Mouse (Mus musculus) midbrain, postnatal 0 days (tissue): Measurements from ENCODE around the gene Cpne4. TPM values are rescaled to one million over a fixed set of nuclear protein-coding genes. Genes with fewer than 3 reads are reported as not detected.

Experiments used
- ATAC-seq: fragments of 200-750 bp; cut with Nextera tagmentation; 2 replicates; pipeline ENCODE4 v1.8.0; 2017; ENCODE audit warnings: moderate number of reproducible peaks, mild to moderate bottlenecking, moderate TSS enrichment, moderate library complexity; ENCODE audit not compliant: low FRiP score
- DNase-seq: peaks from one replicate; pipeline ENCODE4 v3.0.0-alpha.2; 2015; ENCODE audit warnings: low spot score
- H3K27ac ChIP-seq: fragments of 300-500 bp; sonication (generic); 2 replicates; pipeline ENCODE4 v1.5.1; 2014; ENCODE audit warnings: low read depth, mild to moderate bottlenecking, low read length, mixed read lengths
- H3K27me3 ChIP-seq: fragments of 300-500 bp; sonication (generic); 2 replicates; pipeline ENCODE4 v1.6.1; 2014; ENCODE audit warnings: low read length, control low read depth, mixed read lengths; ENCODE audit not compliant: insufficient read depth
- H3K36me3 ChIP-seq: fragments of 300-500 bp; sonication (generic); 2 replicates; pipeline ENCODE4 v1.6.1; 2014; ENCODE audit warnings: low read length, control low read depth, mixed read lengths; ENCODE audit not compliant: insufficient read depth
- H3K4me1 ChIP-seq: fragments of 300-500 bp; sonication (generic); 2 replicates; pipeline ENCODE4 v1.6.1; 2014; ENCODE audit warnings: mild to moderate bottlenecking, control low read depth, antibody characterized with exemption, low read length, mixed read lengths; ENCODE audit not compliant: insufficient read depth
- H3K4me2 ChIP-seq: fragments of 300-500 bp; sonication (generic); 2 replicates; pipeline ENCODE4 v1.6.1; 2014; ENCODE audit warnings: low read depth, mild to moderate bottlenecking, low read length, mixed read lengths; ENCODE audit not compliant: poor library complexity, severe bottlenecking
- H3K4me3 ChIP-seq: fragments of 300-500 bp; sonication (generic); 2 replicates; pipeline ENCODE4 v1.5.1; 2014; ENCODE audit warnings: low read depth, mild to moderate bottlenecking, low read length, moderate library complexity
- H3K9ac ChIP-seq: fragments of 300-500 bp; sonication (generic); replicated peaks from 2 replicates; pipeline ENCODE4 v1.6.1; 2014; ENCODE audit warnings: mild to moderate bottlenecking, low read length, moderate library complexity, mixed read lengths; ENCODE audit not compliant: poor library complexity, severe bottlenecking
- H3K9me3 ChIP-seq: fragments of 300-500 bp; sonication (generic); 2 replicates; pipeline ENCODE4 v1.6.1; 2016; ENCODE audit warnings: low read length, control low read depth
- CTCF ChIP-seq: IDR thresholded peaks from 2 replicates; pipeline ENCODE4 v1.5.1; 2016; ENCODE audit warnings: antibody characterized with exemption, mild to moderate bottlenecking
- WGBS: fragments of 180-500 bp; shearing (Covaris S2); extraction: QIAGEN DNeasy Blood & Tissue Kit; methylation state at CpG from one replicate; pipeline ENCODE4 v1.1.7; 2014; 5-methylcytosine and 5-hydroxymethylcytosine counted together
- polyA plus RNA-seq: library from polyadenylated mRNA; unstranded; fragments of >200 nt; fragmentation: Nextera tagmentation; extraction: Ambion mirVana; gene quantifications from 2 replicates; pipeline ENCODE4 v1.2.1, GENCODE M21; 2015
- total RNA-seq: library from RNA; depleted of rRNA; stranded (reverse); fragments of >200 nt; gene quantifications from 2 replicates; pipeline ENCODE4 v1.2.3, GENCODE M21; 2014

Cpne4 gene
- total and polyA plus RNA-seq, 2 experiments from 2014 or later, result 25.5 to 38.3 TPM

- Histone ChIP-seq H3K27ac (no peak overlapping the region), H3K27me3 (no peaks in the 10 kb centered on the region), H3K9me3 (no peaks in the 10 kb centered on the region), H3K4me1 (no peaks in the 10 kb centered on the region), H3K9ac (no peak overlapping the region), H3K4me2 (no peak overlapping the region), H3K36me3 (no peaks in the 10 kb centered on the region), H3K4me3 (no peak overlapping the region)
- WGBS, result 64% methylated on average over 3 of the region's 3 CpGs
- ATAC-seq (no peak), DNase-seq (no peak)
- no peak for TF ChIP-seq CTCF
Measured at GRCm38 (mm10) chr9:104828646-104829045, 281.6 kb downstream of the Cpne4 start.

DNA sequence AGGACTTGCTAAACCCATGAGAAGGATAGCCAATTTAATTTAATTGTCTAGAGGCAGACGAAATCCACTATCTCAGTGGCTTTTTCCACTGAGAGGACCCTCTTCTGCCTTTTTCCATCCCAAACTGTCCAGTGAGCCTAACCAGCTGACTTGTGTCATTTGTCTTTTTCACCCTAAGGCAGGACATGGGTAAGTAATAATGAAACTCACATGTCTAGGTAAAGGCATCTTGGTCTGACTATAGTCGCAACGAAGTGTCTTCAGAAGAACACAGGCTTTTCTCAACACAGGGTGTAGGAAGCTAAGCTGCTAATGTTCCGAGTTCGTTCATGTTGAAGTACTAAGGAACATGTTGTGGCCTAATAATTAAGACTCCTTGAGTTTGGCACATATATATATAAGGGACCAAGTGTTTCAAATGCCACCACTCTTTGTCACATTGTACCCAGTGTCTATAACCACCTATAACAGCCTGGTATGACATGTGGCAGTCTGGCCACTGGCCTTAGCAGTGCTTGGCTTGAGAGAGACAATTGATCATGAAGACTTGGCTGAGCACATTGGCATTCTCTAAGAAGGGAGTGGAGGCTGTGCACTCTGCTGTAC is 286.0 kb downstream of the Cpne4 start:
- TF ChIP-seq CTCF, result no peak
- no peak for ATAC-seq
- Histone ChIP-seq H3K4me2 (no peak overlapping the region), H3K27ac (no peak overlapping the region), H3K9me3 (no peaks in the 10 kb centered on the region), H3K4me3 (no peak overlapping the region), H3K9ac (no peak overlapping the region), H3K27me3 (no peaks in the 10 kb centered on the region), H3K36me3 (no peaks in the 10 kb centered on the region), H3K4me1 (no peaks in the 10 kb centered on the region)
- WGBS, result 88% methylated on average over 5 of the region's 5 CpGs
- no peak for DNase-seq

DNA sequence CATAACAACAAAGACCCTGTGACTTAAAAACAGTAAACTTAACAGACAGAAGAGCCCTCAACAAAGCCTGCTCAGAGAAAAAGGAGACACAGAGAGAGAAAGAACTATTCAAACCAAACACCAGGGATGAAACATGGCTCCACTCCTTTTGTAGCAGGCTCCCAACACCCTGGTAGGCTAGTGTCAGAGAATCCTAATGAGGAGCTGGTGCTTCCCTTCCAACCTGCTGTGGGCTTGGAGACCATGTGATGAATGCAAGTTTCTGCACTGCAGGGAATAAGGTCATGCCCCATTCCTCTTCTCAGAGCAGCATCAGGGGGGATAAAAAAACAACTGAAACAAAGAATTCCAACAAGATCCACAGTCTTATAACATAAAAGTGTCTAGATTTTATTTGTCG is 290.8 kb downstream of the Cpne4 start:
- DNase-seq, result no peak
- H3K27me3 ChIP-seq, result no peaks in the 10 kb centered on the region
- H3K36me3 ChIP-seq, result no peaks in the 10 kb centered on the region
- no peak overlapping the region for H3K4me3 ChIP-seq
- no peaks in the 10 kb centered on the region for H3K4me1 ChIP-seq
- TF ChIP-seq CTCF, result no peak
- no peak for ATAC-seq
- WGBS, result 32% methylated on average over 1 of the region's 1 CpGs
- H3K27ac ChIP-seq, result no peak overlapping the region
- no peak overlapping the region for H3K4me2 ChIP-seq
- H3K9me3 ChIP-seq, result no peaks in the 10 kb centered on the region
- no peak overlapping the region for H3K9ac ChIP-seq

DNA sequence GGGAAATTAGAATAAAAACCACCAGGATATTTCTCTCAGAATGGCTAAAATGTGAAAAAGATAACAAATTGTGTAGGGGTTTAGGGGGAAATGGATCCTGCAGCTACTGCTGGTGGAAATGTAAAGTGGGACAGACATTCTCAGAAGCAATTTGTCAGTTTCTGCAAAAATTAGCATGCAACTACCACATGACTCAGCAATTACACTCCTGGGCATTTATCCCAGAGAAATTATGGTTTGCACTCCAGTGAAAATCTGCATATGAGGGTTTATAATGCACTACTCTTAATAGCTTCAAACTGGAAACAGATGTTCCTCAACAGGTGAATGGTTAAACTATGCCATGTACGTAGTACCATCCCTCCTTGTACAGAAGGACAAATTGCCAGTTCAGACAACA is 294.2 kb downstream of the Cpne4 start:
- ATAC-seq (no peak), DNase-seq (peak; percentile 28)
- Histone ChIP-seq H3K27me3 (no peaks in the 10 kb centered on the region), H3K36me3 (no peaks in the 10 kb centered on the region), H3K4me2 (no peak overlapping the region), H3K9ac (no peak overlapping the region), H3K4me1 (no peaks in the 10 kb centered on the region), H3K27ac (no peak overlapping the region), H3K9me3 (no peaks in the 10 kb centered on the region), H3K4me3 (no peak overlapping the region)
- 71% methylated on average over 1 of the region's 1 CpGs for WGBS
- TF ChIP-seq CTCF, result no peak

DNA sequence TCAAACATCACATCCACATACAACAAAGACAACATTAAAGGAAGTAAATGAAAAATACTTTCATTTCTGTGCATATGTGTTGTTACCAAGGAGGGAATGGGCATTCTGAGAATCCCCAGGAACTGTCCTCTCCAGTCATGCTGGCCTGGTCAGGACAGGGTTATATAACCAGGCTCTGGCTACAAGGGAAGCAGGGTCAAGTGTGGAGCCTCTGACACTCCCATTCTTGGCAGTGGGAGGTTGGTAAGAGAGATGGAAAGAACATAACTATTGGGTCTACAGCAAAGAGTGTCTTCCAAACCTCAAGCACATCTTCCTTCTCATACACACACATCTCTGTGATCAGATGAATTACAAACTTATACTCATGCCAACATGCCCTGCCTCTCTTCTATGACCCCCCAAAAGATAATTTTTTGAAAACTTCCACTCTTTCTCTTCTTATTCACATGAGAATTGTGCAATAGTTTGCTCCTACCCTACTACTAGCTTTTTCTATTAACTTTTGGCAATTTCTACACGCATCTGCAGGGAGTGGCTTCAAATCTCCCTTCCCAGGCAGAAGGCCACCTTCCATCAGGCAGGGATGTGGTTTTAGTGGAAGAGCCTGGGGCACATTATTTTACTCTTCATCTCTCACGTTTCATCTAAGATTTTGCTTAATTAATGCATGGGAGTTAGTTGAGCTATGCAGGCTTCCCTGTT is 298.3 kb downstream of the Cpne4 start:
- WGBS, result 54% methylated on average over 2 of the region's 2 CpGs
- Histone ChIP-seq H3K27ac (no peak overlapping the region), H3K9ac (no peak overlapping the region), H3K27me3 (no peaks in the 10 kb centered on the region), H3K9me3 (no peaks in the 10 kb centered on the region), H3K4me2 (no peak overlapping the region), H3K4me3 (no peak overlapping the region), H3K4me1 (no peaks in the 10 kb centered on the region), H3K36me3 (no peaks in the 10 kb centered on the region)
- no peak for DNase-seq
- no peak for ATAC-seq
- TF ChIP-seq CTCF, result no peak

GRCm38 (mm10) chr9:104853701-104854100 is 306.6 kb downstream of the Cpne4 start:
- peak; percentile 30 for DNase-seq
- WGBS, result 77% methylated on average over 3 of the region's 3 CpGs
- TF ChIP-seq CTCF, result no peak

More at GRCm38 (mm10) chr9:104853701-104854100, 306.6 kb downstream of the Cpne4 start:
- Histone ChIP-seq H3K27ac (no peak overlapping the region), H3K9ac (no peak overlapping the region), H3K4me1 (no peaks in the 10 kb centered on the region), H3K4me2 (no peak overlapping the region), H3K9me3 (no peaks in the 10 kb centered on the region), H3K36me3 (no peaks in the 10 kb centered on the region), H3K27me3 (no peaks in the 10 kb centered on the region), H3K4me3 (no peak overlapping the region)
- ATAC-seq, result no peak
